Mouse (Mus musculus) heart, postnatal 14 days (tissue): ENCODE data around the gene Olfr625-ps1. TPM values are rescaled to one million over a fixed set of nuclear protein-coding genes. Genes with fewer than 3 reads are reported as not detected.
"Not testable (repeated sequence)": the region's sequence is repeated elsewhere in the genome, so short reads cannot be mapped to it uniquely, and the experiment has no call there.

Source experiments
- DNase-seq, 2 experiments: peaks; one replicate each; pipeline ENCODE4 v3.0.0; 2021 to 2022
- intact Hi-C: fragments of 180-260 bp; cut with DNase I; formaldehyde crosslinking; loops from one replicate; pipeline ENCODE4 v1.15.1; 2025
- long read RNA-seq, 2 experiments: library from polyadenylated mRNA; stranded (forward); transcript quantifications; one replicate each; pipeline ENCODE4 v2.0.0; 2021
- total RNA-seq, 2 experiments: library from RNA; stranded (reverse); gene quantifications; 2 replicates each; pipeline ENCODE4 v1.2.3; 2021

The Olfr625-ps1 gene
- not detected for total RNA-seq
- long read RNA-seq, experiment 1: 0 reads
- long read RNA-seq, experiment 2: 0 reads

- no peak for DNase-seq
- intact Hi-C loops: no loop called here
Observed at GRCm38 (mm10) chr7:103682420-103682819, at the start of gene Olfr625-ps1. Gene Olfr625-ps1, plus strand, starts transcription at chr7:103682720.

GRCm38 (mm10) chr7:103636795-103637194 lies 45.7 kb upstream of the Olfr625-ps1 start:
- intact Hi-C loops: no loop called here
- no peak for DNase-seq

GRCm38 (mm10) chr7:103642602-103643001 lies 39.9 kb upstream of the Olfr625-ps1 start, which contains the start of gene Olfr622:
Gene Olfr622, minus strand, starts transcription at chr7:103642702.
- DNase-seq: no peak
- intact Hi-C loops: no loop called here

- DNase-seq: no peak
- intact Hi-C loops: no loop called here
Observed at GRCm38 (mm10) chr7:103644070-103644469, 38.5 kb upstream of the Olfr625-ps1 start.

- intact Hi-C loops: no loop called here
- no peak for DNase-seq
Observed at GRCm38 (mm10) chr7:103663598-103663997, 18.9 kb upstream of the Olfr625-ps1 start, which contains the start of gene Olfr623. Gene Olfr623, minus strand, starts transcription at chr7:103663698.

GRCm38 (mm10) chr7:103671091-103671490 lies 11.4 kb upstream of the Olfr625-ps1 start, which contains the start of gene Olfr624:
Gene Olfr624, minus strand, starts transcription at chr7:103671191.
- DNase-seq: no peak
- intact Hi-C loops: no loop called here

GRCm38 (mm10) chr7:103699469-103699868 lies 16.9 kb downstream of the Olfr625-ps1 start:
- intact Hi-C loops: no loop called here
- DNase-seq: no peak

- intact Hi-C loops: no loop called here
- DNase-seq: no peak
Observed at GRCm38 (mm10) chr7:103712024-103712423, 29.5 kb downstream of the Olfr625-ps1 start.

- DNase-seq: no peak
- intact Hi-C loops: no loop called here
Observed at GRCm38 (mm10) chr7:103714371-103714770, 31.9 kb downstream of the Olfr625-ps1 start, which contains the start of gene Olfr243. Gene Olfr243, plus strand, starts transcription at chr7:103714671.

GRCm38 (mm10) chr7:103716398-103716797 lies 33.9 kb downstream of the Olfr625-ps1 start:
- intact Hi-C loops, DNase-seq: not testable (repeated sequence)

- no peak for DNase-seq
- intact Hi-C loops: no loop called here
Observed at GRCm38 (mm10) chr7:103730074-103730473, 47.6 kb downstream of the Olfr625-ps1 start, which contains the start of gene Olfr628. Gene Olfr628, plus strand, starts transcription at chr7:103730374.

Other genes starting within 250 kb of the Olfr625-ps1 start
- gene Olfr605, start 237.3 kb upstream of the Olfr625-ps1 start, total RNA-seq: not detected
- gene Olfr606, start 233.7 kb upstream of the Olfr625-ps1 start, total RNA-seq: not detected
- not detected for gene Olfr607, start 218.6 kb upstream of the Olfr625-ps1 start, total RNA-seq
- gene Olfr608, start 212.8 kb upstream of the Olfr625-ps1 start, total RNA-seq: not detected
- not detected for gene Olfr609, start 184.7 kb upstream of the Olfr625-ps1 start, total RNA-seq
- not detected for gene Olfr610, start 170.6 kb upstream of the Olfr625-ps1 start, total RNA-seq
- not detected for gene Olfr611, start 161.9 kb upstream of the Olfr625-ps1 start, total RNA-seq
- not detected for gene Olfr612, start 140.0 kb upstream of the Olfr625-ps1 start, total RNA-seq
- gene Olfr613, start 134.6 kb upstream of the Olfr625-ps1 start, total RNA-seq: not detected
- gene Olfr615, start 126.6 kb upstream of the Olfr625-ps1 start, total RNA-seq: not detected
- not detected for gene Olfr616, start 113.6 kb upstream of the Olfr625-ps1 start, total RNA-seq
- not detected for gene Olfr617, start 109.7 kb upstream of the Olfr625-ps1 start, total RNA-seq
- gene Olfr618, start 92.6 kb upstream of the Olfr625-ps1 start, total RNA-seq: not detected
- gene Olfr619, start 82.1 kb upstream of the Olfr625-ps1 start, total RNA-seq: not detected
- not detected for gene Olfr620, start 70.2 kb upstream of the Olfr625-ps1 start, total RNA-seq
- gene Olfr622, start 40.0 kb upstream of the Olfr625-ps1 start, total RNA-seq: not detected
- gene Olfr623, start 19.0 kb upstream of the Olfr625-ps1 start, total RNA-seq: not detected
- gene Olfr624, start 11.5 kb upstream of the Olfr625-ps1 start, total RNA-seq: not detected
- gene Olfr243, start 32.0 kb downstream of the Olfr625-ps1 start, total RNA-seq: not detected
- not detected for gene Olfr628, start 47.7 kb downstream of the Olfr625-ps1 start, total RNA-seq
- gene Olfr629, start 62.2 kb downstream of the Olfr625-ps1 start, total RNA-seq: not detected
- gene Olfr630, start 74.6 kb downstream of the Olfr625-ps1 start, total RNA-seq: not detected
- not detected for gene Olfr69, start 88.9 kb downstream of the Olfr625-ps1 start, total RNA-seq
- not detected for gene Olfr68, start 97.0 kb downstream of the Olfr625-ps1 start, total RNA-seq
- gene Olfr67, start 109.1 kb downstream of the Olfr625-ps1 start, total RNA-seq: not detected
- gene Hbb-bt, start 131.3 kb downstream of the Olfr625-ps1 start, total RNA-seq: 1,000 to 10,000 TPM; 2,822 to 3,799 TPM
- over 10,000 TPM; 24,882 to 31,010 TPM for gene Hbb-bs, start 145.4 kb downstream of the Olfr625-ps1 start, total RNA-seq
- gene Hbb-bh2, start 157.8 kb downstream of the Olfr625-ps1 start, total RNA-seq: not detected
- gene Hbb-bh1, start 160.4 kb downstream of the Olfr625-ps1 start, total RNA-seq: not detected
- not detected for gene Hbb-y, start 170.5 kb downstream of the Olfr625-ps1 start, total RNA-seq
- gene Olfr66, start 203.5 kb downstream of the Olfr625-ps1 start, total RNA-seq: not detected
- not detected for gene Olfr64, start 211.8 kb downstream of the Olfr625-ps1 start, total RNA-seq
- not detected for gene Olfr65, start 220.8 kb downstream of the Olfr625-ps1 start, total RNA-seq
- not detected for gene Olfr631, start 246.1 kb downstream of the Olfr625-ps1 start, total RNA-seq